8 mouse cellular contexts compared by ENCODE assay signal in genomic region chr19:61225526-61226400, GRCm38 (mm10). TPM values are rescaled to one million over a fixed set of nuclear protein-coding genes. Genes with fewer than 3 reads are reported as not detected.
DNase-seq lines count a peak whose midpoint lies in the region; ATAC-seq and TF ChIP-seq lines count a peak whose summit lies in the region.

No protein-coding gene starts in this region.

- TF ChIP-seq CTCF in liver, adult 2 months (IDR thresholded peaks at IDR 0.05; ENCODE audit: low read depth, low read length) = no peak

- H3K27ac ChIP-seq in heart, embryonic 12.5 days (ENCODE audit: poor library complexity, severe bottlenecking) = peak overlapping the region; percentile 78; the same call in 1 of the 2 replicates
- H3K27ac ChIP-seq in liver, adult 2 months (replicated peaks; ENCODE audit: insufficient read depth, low read depth, low read length) = no peak overlapping the region
- peak overlapping the region; percentile 93 for H3K27ac ChIP-seq in stomach, embryonic 14.5 days (ENCODE audit: low read length)

- H3K9ac ChIP-seq in heart, embryonic 12.5 days = no peak overlapping the region
- H3K9ac ChIP-seq in liver, adult 2 months (ENCODE audit: low read depth, low read length) = no peak overlapping the region; the same call in 1 of the 2 replicates
- no peak overlapping the region for H3K9ac ChIP-seq in stomach, embryonic 14.5 days (replicated peaks; ENCODE audit: low read depth, low read length)

- peak overlapping the region; percentile 60 for H3K4me3 ChIP-seq in heart, embryonic 12.5 days
- peak overlapping the region; percentile 63 for H3K4me3 ChIP-seq in liver, adult 2 months (ENCODE audit: insufficient read depth, low read depth, low read length)
- H3K4me3 ChIP-seq in stomach, embryonic 14.5 days (ENCODE audit: low read depth, low read length) = peak overlapping the region; percentile 56

- no peaks in the 10 kb centered on the region for H3K27me3 ChIP-seq in heart, embryonic 12.5 days (replicated peaks)
- no peaks in the 10 kb centered on the region for H3K27me3 ChIP-seq in liver, adult 2 months (ENCODE audit: control insufficient read depth, insufficient read depth, low read length)
- H3K27me3 ChIP-seq in stomach, embryonic 14.5 days (ENCODE audit: control insufficient read depth, insufficient read depth, low read length) = no peaks in the 10 kb centered on the region

- H3K79me2 ChIP-seq in liver, adult 2 months (ENCODE audit: control insufficient read depth, insufficient read depth, low read length) = no peaks in the 10 kb centered on the region

- peak; percentile 72 for DNase-seq in kidney, adult 11 months
- DNase-seq in kidney, adult 9 months = no peak
- peak; percentile 92 for DNase-seq in kidney, postnatal 10 days
- DNase-seq in liver, adult 2 months (ENCODE audit: extremely low read depth, low read depth, low spot score) = no peak
- DNase-seq in neural tube, embryonic 10.5 days (ENCODE audit: extremely low spot score, low spot score) = peak; percentile 88

- H3K36me3 ChIP-seq in heart, embryonic 12.5 days = 0 out of 2 replicates have a peak, but pooled peaks cover 8% of the 10 kb centered on the region
- H3K36me3 ChIP-seq in liver, adult 2 months (ENCODE audit: control insufficient read depth, insufficient read depth, low read length) = no peaks in the 10 kb centered on the region
- no peaks in the 10 kb centered on the region for H3K36me3 ChIP-seq in stomach, embryonic 14.5 days (ENCODE audit: control insufficient read depth, insufficient read depth, low read length)

- H3K4me2 ChIP-seq in heart, embryonic 12.5 days = peak overlapping the region; percentile 71
- peak overlapping the region; percentile 51 for H3K4me2 ChIP-seq in stomach, embryonic 14.5 days (replicated peaks; ENCODE audit: low read depth, low read length)

- H3K9me3 ChIP-seq in heart, embryonic 12.5 days (replicated peaks) = peaks cover 11% of the 10 kb centered on the region
- no peaks in the 10 kb centered on the region for H3K9me3 ChIP-seq in stomach, embryonic 14.5 days (ENCODE audit: control insufficient read depth, low read depth, low read length)

- TF ChIP-seq POLR2A in liver, adult 2 months (IDR thresholded peaks at IDR 0.05; ENCODE audit: extremely low read depth, insufficient read depth, low read length) = no peak

- 0 out of 2 replicates have a peak, but pooled peaks have one; percentile 21 for ATAC-seq in erythroblast, adult 5-6 weeks (replicated peaks; ENCODE audit: low FRiP score, poor library complexity, severe bottlenecking)
- ATAC-seq in heart, embryonic 12.5 days (ENCODE audit: insufficient number of reproducible peaks, low FRiP score) = peak; percentile 53
- ATAC-seq in stomach, embryonic 14.5 days (ENCODE audit: insufficient number of reproducible peaks, insufficient read depth, low FRiP score, low read depth) = peak; percentile 54

- WGBS in heart, embryonic 12.5 days = 8% methylated on average over 65 of the region's 70 CpGs
- WGBS in liver, adult 2 months = 13% methylated on average over 69 of the region's 70 CpGs
- 6% methylated on average over 70 of the region's 70 CpGs for WGBS in stomach, embryonic 14.5 days

- no peaks in the 10 kb centered on the region for H3K4me1 ChIP-seq in heart, embryonic 12.5 days (replicated peaks)
- H3K4me1 ChIP-seq in liver, adult 2 months (ENCODE audit: control insufficient read depth, insufficient read depth, low read length) = peaks cover 4% of the 10 kb centered on the region; the same call in 1 of the 2 replicates
- no peaks in the 10 kb centered on the region for H3K4me1 ChIP-seq in stomach, embryonic 14.5 days (ENCODE audit: control insufficient read depth, insufficient read depth, low read length)

RNA-seq across cellular contexts. Expression of gene Csf2ra, which starts 2.5 kb away (rescaled TPM):
- total RNA-seq in erythroblast, adult 5-6 weeks (2015; ENCODE audit: low replicate concordance) = 39.8 and 49.9 TPM in 2 replicates
- 16.9 and 22.8 TPM in 2 replicates for total RNA-seq in erythroblast, adult 5-6 weeks (2017; ENCODE audit: low replicate concordance)
- polyA plus RNA-seq in heart, embryonic 12.5 days (2016; fragmentation: Nextera tagmentation; extraction: Ambion mirVana) = 35.7 and 39.5 TPM in 2 replicates
- total RNA-seq in liver, adult 2 months (2014; rRNA removed) = 3.4 and 10.4 TPM in 2 replicates
- polyA plus RNA-seq in liver, adult 2 months (2012; rRNA removed) = 18.1 and 28.5 TPM in 2 replicates
- polyA plus RNA-seq in stomach, embryonic 14.5 days (2014; fragmentation: Nextera tagmentation; extraction: Ambion mirVana) = 35.4 and 38.4 TPM in 2 replicates

RNA-seq across cellular contexts. Expression of gene Gm6020, which starts 42.1 kb away (rescaled TPM):
- total RNA-seq in erythroblast, adult 5-6 weeks (2015; ENCODE audit: low replicate concordance) = not detected in 2 replicates
- not detected in 2 replicates for total RNA-seq in erythroblast, adult 5-6 weeks (2017; ENCODE audit: low replicate concordance)
- not detected in 2 replicates for polyA plus RNA-seq in heart, embryonic 12.5 days (2016; fragmentation: Nextera tagmentation; extraction: Ambion mirVana)
- not detected in 2 replicates for total RNA-seq in liver, adult 2 months (2014; rRNA removed)
- not detected in 2 replicates for polyA plus RNA-seq in liver, adult 2 months (2012; rRNA removed)
- polyA plus RNA-seq in stomach, embryonic 14.5 days (2014; fragmentation: Nextera tagmentation; extraction: Ambion mirVana) = not detected in 2 replicates

RNA-seq across cellular contexts. Expression of gene Gm7102, which starts 49.7 kb away (rescaled TPM):
- 0.58 TPM in 1 of 2 replicates, not detected in the other for total RNA-seq in erythroblast, adult 5-6 weeks (2015; ENCODE audit: low replicate concordance)
- 1.0 TPM in 1 of 2 replicates, not detected in the other for total RNA-seq in erythroblast, adult 5-6 weeks (2017; ENCODE audit: low replicate concordance)
- 0.11 and 0.21 TPM in 2 replicates for polyA plus RNA-seq in heart, embryonic 12.5 days (2016; fragmentation: Nextera tagmentation; extraction: Ambion mirVana)
- not detected in 2 replicates for total RNA-seq in liver, adult 2 months (2014; rRNA removed)
- not detected in 2 replicates for polyA plus RNA-seq in liver, adult 2 months (2012; rRNA removed)
- polyA plus RNA-seq in stomach, embryonic 14.5 days (2014; fragmentation: Nextera tagmentation; extraction: Ambion mirVana) = 0.22 TPM in 1 of 2 replicates, not detected in the other

Comparison
In these comparisons a context has a peak if more than half of its experiments do, and no peak if none do; other contexts are left out.
1. DNase-seq: peak in kidney, adult 11 months (single experiment), kidney, postnatal 10 days (single experiment) and neural tube, embryonic 10.5 days (single experiment); none in kidney, adult 9 months (single experiment) and liver, adult 2 months (single experiment).
2. Peak in every context shown above with its lines, with median percentiles within 50 percentile points of each other: ATAC-seq and H3K4me3 ChIP-seq.